ENCODE assay signal across 25 mouse cellular contexts in the genomic region with DNA sequence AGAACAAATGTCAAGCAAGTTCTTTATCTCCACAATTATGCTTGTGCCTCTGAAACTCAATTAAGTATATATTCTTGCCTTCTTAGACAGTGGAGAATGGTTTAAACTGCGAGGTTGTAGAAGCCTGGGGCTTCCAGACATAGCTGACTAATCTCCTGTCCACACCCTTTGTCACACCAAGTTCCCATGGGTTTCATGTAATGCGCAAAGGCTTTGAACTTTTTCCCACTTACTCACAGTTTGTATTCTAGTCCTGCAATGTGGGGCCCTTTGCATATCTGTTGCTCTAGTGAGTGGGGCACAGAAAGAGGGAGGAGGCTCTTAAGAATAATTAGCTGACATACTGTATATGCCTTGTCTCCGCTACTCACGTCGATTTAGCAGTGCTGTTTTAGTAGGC.
"Had no signal": no experiment of that assay in that cellular context is flagged by ENCODE, and none has a peak within 500 bp of the region (broad histone marks: within the 10 kb centered on the region; RNA-seq: fewer than 3 reads in every experiment).

No protein-coding gene starts in this region.

- H3K27me3 ChIP-seq: hindbrain, embryonic 12.5 days; intestine, embryonic 15.5 days; limb, embryonic 13.5 days; limb, embryonic 15.5 days; liver, embryonic 12.5 days had no signal

- DNase-seq: gastrocnemius, adult 2 months; gastrocnemius, postnatal 10 days; gastrocnemius, postnatal 25 days; heart, postnatal 10 days; heart, postnatal 4 days; kidney, adult 18-20 months; kidney, adult 8-10 months; kidney, postnatal 10 days; kidney, postnatal 25 days; kidney, postnatal 4 days; left cerebral cortex, postnatal 4 days had no signal

- H3K9me3 ChIP-seq: hindbrain, embryonic 10.5 days; hindbrain, embryonic 12.5 days; intestine, embryonic 15.5 days; limb, embryonic 13.5 days; limb, embryonic 15.5 days; liver, embryonic 12.5 days had no signal

- H3K27ac ChIP-seq: gastrocnemius, adult 2 months; hindbrain, embryonic 10.5 days; hindbrain, embryonic 12.5 days; hindbrain, embryonic 14.5 days; intestine, embryonic 15.5 days; layer of hippocampus, adult 2 months; left cerebral cortex, adult 2 months; limb, embryonic 13.5 days; limb, embryonic 15.5 days; liver, embryonic 12.5 days; liver, embryonic 14.5 days had no signal

- H3K4me2 ChIP-seq: heart, embryonic 11.5 days; hindbrain, embryonic 12.5 days; hindbrain, embryonic 14.5 days; intestine, embryonic 15.5 days; limb, embryonic 13.5 days; limb, embryonic 15.5 days; liver, embryonic 12.5 days had no signal

- H3K4me1 ChIP-seq: hindbrain, embryonic 10.5 days; hindbrain, embryonic 12.5 days; intestine, embryonic 15.5 days; liver, embryonic 12.5 days had no signal

- H3K4me3 ChIP-seq: gastrocnemius, adult 2 months; hindbrain, embryonic 10.5 days; hindbrain, embryonic 12.5 days; intestine, embryonic 15.5 days; layer of hippocampus, adult 2 months; left cerebral cortex, adult 2 months; limb, embryonic 13.5 days; limb, embryonic 15.5 days; liver, embryonic 12.5 days had no signal

- H3K36me3 ChIP-seq: hindbrain, embryonic 10.5 days; hindbrain, embryonic 12.5 days; intestine, embryonic 15.5 days; limb, embryonic 13.5 days; limb, embryonic 15.5 days; liver, embryonic 12.5 days had no signal

- ATAC-seq: hindbrain, embryonic 16.5 days; inflammation-experienced regulatory T-cells, adult 6 months; intestine, embryonic 15.5 days; intestine, postnatal 0 days; liver, embryonic 12.5 days had no signal

- H3K9ac ChIP-seq: hindbrain, embryonic 12.5 days; hindbrain, embryonic 14.5 days; intestine, embryonic 15.5 days; limb, embryonic 13.5 days; limb, embryonic 15.5 days; liver, embryonic 12.5 days; liver, embryonic 14.5 days had no signal
